Comparison of ENCODE assay signal across 11 mouse cellular contexts in genomic region chr5:135073349-135074150, GRCm38 (mm10). TPM values are rescaled to one million over a fixed set of nuclear protein-coding genes. Genes with fewer than 3 reads are reported as not detected.
DNase-seq lines count a peak whose midpoint lies in the region; ATAC-seq and TF ChIP-seq lines count a peak whose summit lies in the region.
"Had no signal": no experiment of that assay in that cellular context is flagged by ENCODE, and none has a peak within 500 bp of the region (broad histone marks: within the 10 kb centered on the region; RNA-seq: fewer than 3 reads in every experiment).

No protein-coding gene starts in this region.

- H3K27me3 ChIP-seq in kidney, embryonic 14.5 days (ENCODE audit: control insufficient read depth, insufficient read depth, low read length): no peaks in the 10 kb centered on the region
- no peaks in the 10 kb centered on the region for H3K27me3 ChIP-seq in kidney, adult 2 months (replicated peaks; ENCODE audit: control insufficient read depth, insufficient read depth, low read length)
- H3K27me3 ChIP-seq: hindbrain, embryonic 15.5 days had no signal

- peak overlapping the region; percentile 9; the same call in 1 of the 2 replicates for H3K4me3 ChIP-seq in kidney, embryonic 14.5 days (ENCODE audit: low read length)
- H3K4me3 ChIP-seq in kidney, adult 2 months (ENCODE audit: insufficient read depth, low read depth, low read length): no peak overlapping the region
- H3K4me3 ChIP-seq: hindbrain, embryonic 15.5 days; left cerebral cortex, adult 2 months had no signal

- 20% methylated on average over 18 of the region's 26 CpGs for WGBS in kidney, embryonic 14.5 days
- WGBS in kidney, adult 2 months: 50% methylated on average over 26 of the region's 26 CpGs

- H3K9ac ChIP-seq in kidney, embryonic 14.5 days (ENCODE audit: low read depth, low read length): peak overlapping the region; percentile 44
- H3K9ac ChIP-seq: hindbrain, embryonic 15.5 days had no signal

- no peak for ATAC-seq in cerebellum, adult (ENCODE audit: insufficient number of reproducible peaks, low FRiP score, low TSS enrichment)
- no peak for ATAC-seq in kidney, embryonic 14.5 days (ENCODE audit: low FRiP score, low TSS enrichment)

- DNase-seq in cerebellum, adult 9-11 months: peak; percentile 41
- DNase-seq in kidney, adult 2 months: no peak
- DNase-seq in testis, postnatal 10 days (ENCODE audit: low spot score): peak; percentile 65
- DNase-seq in testis, postnatal 14 days (ENCODE audit: low spot score): no peak
- no peak for DNase-seq in urinary bladder, postnatal 25 days (ENCODE audit: low spot score)
- DNase-seq in thymus, postnatal 10 days (ENCODE audit: low spot score in 2 of 2): no peak
- DNase-seq: lung, postnatal 4 days had no signal

- peak overlapping the region; percentile 17; the same call in 1 of the 2 replicates for H3K27ac ChIP-seq in kidney, embryonic 14.5 days (ENCODE audit: low read depth, low read length)
- H3K27ac ChIP-seq in kidney, adult 2 months (ENCODE audit: insufficient read depth, low read depth, low read length): no peak overlapping the region
- H3K27ac ChIP-seq: hindbrain, embryonic 15.5 days; left cerebral cortex, adult 2 months had no signal

- peaks cover 12% of the 10 kb centered on the region for H3K4me1 ChIP-seq in kidney, embryonic 14.5 days (ENCODE audit: control insufficient read depth, insufficient read depth, low read length)
- peaks cover 8% of the 10 kb centered on the region; the same call in 1 of the 2 replicates for H3K4me1 ChIP-seq in kidney, adult 2 months (ENCODE audit: control insufficient read depth, insufficient read depth, low read length)

- no peak for TF ChIP-seq CTCF in kidney, adult 2 months (conservative IDR thresholded peaks at IDR 0.05; ENCODE audit: insufficient read depth, insufficient read length, low read depth, low read length)

- H3K4me2 ChIP-seq in kidney, embryonic 14.5 days (replicated peaks; ENCODE audit: low read depth, low read length): peak overlapping the region; percentile 32
- H3K4me2 ChIP-seq: hindbrain, embryonic 15.5 days had no signal

- H3K36me3 ChIP-seq in kidney, embryonic 14.5 days (ENCODE audit: control insufficient read depth, insufficient read depth, low read length): peaks cover 5% of the 10 kb centered on the region; the same call in 1 of the 2 replicates
- H3K36me3 ChIP-seq in kidney, adult 2 months (ENCODE audit: control insufficient read depth, insufficient read depth, low read length): no peaks in the 10 kb centered on the region

- no peak for TF ChIP-seq POLR2A in kidney, adult 2 months (IDR thresholded peaks at IDR 0.05; ENCODE audit: low read depth, low read length)

- no peaks in the 10 kb centered on the region for H3K9me3 ChIP-seq in kidney, embryonic 14.5 days (ENCODE audit: control insufficient read depth, low read length)
- H3K9me3 ChIP-seq: hindbrain, embryonic 15.5 days had no signal

RNA-seq across cellular contexts. Expression of gene Vps37d, which starts 4.5 kb away (rescaled TPM):
- polyA plus RNA-seq in kidney, embryonic 14.5 days (2014; fragmentation: Nextera tagmentation; extraction: Ambion mirVana): 8.9 and 12.6 TPM in 2 replicates
- polyA plus RNA-seq in kidney, adult 2 months (2012; rRNA removed): 7.3 and 8.7 TPM in 2 replicates

RNA-seq across cellular contexts. Expression of gene Bud23, which starts 8.8 kb away (rescaled TPM):
- 118 and 156 TPM in 2 replicates for polyA plus RNA-seq in kidney, embryonic 14.5 days (2014; fragmentation: Nextera tagmentation; extraction: Ambion mirVana)
- 50.4 and 50.7 TPM in 2 replicates for polyA plus RNA-seq in kidney, adult 2 months (2012; rRNA removed)

RNA-seq across cellular contexts. Expression of gene Dnajc30, which starts 9.5 kb away (rescaled TPM):
- 33.4 and 34.4 TPM in 2 replicates for polyA plus RNA-seq in kidney, embryonic 14.5 days (2014; fragmentation: Nextera tagmentation; extraction: Ambion mirVana)
- 47.3 and 63.3 TPM in 2 replicates for polyA plus RNA-seq in kidney, adult 2 months (2012; rRNA removed)

RNA-seq across cellular contexts. Expression of gene Mlxipl, which starts 16.1 kb away (rescaled TPM):
- 3.9 and 6.4 TPM in 2 replicates for polyA plus RNA-seq in kidney, embryonic 14.5 days (2014; fragmentation: Nextera tagmentation; extraction: Ambion mirVana)
- polyA plus RNA-seq in kidney, adult 2 months (2012; rRNA removed): 144 and 170 TPM in 2 replicates

RNA-seq across cellular contexts. Expression of gene Stx1a, which starts 50.3 kb away (rescaled TPM):
- 11.5 and 13.5 TPM in 2 replicates for polyA plus RNA-seq in kidney, embryonic 14.5 days (2014; fragmentation: Nextera tagmentation; extraction: Ambion mirVana)
- 3.9 and 4.1 TPM in 2 replicates for polyA plus RNA-seq in kidney, adult 2 months (2012; rRNA removed)

Comparison
In these comparisons a context has a peak if more than half of its experiments do, and no peak if none do; other contexts are left out.
1. DNase-seq: peak in cerebellum, adult 9-11 months (single experiment) and testis, postnatal 10 days (single experiment); none in kidney, adult 2 months (single experiment), testis, postnatal 14 days (single experiment), urinary bladder, postnatal 25 days (single experiment) and thymus, postnatal 10 days (0 of 2).